Comparison of ENCODE assay signal across 7 mouse cellular contexts in genomic region chrX:70514413-70514812, GRCm38 (mm10). TPM values are rescaled to one million over a fixed set of nuclear protein-coding genes. Genes with fewer than 3 reads are reported as not detected.
DNase-seq lines count a peak whose midpoint lies in the region; ATAC-seq and TF ChIP-seq lines count a peak whose summit lies in the region.
"Not testable (repeated sequence)": the region's sequence is repeated elsewhere in the genome, so short reads cannot be mapped to it uniquely, and the experiment has no call there.

No protein-coding gene starts in this region.

- not testable (repeated sequence) for H3K9ac ChIP-seq in lung, embryonic 14.5 days

- not testable (repeated sequence) for H3K4me2 ChIP-seq in lung, embryonic 14.5 days

- not testable (repeated sequence) for H3K27me3 ChIP-seq in lung, embryonic 14.5 days (ENCODE audit: insufficient read depth, low read length)

- not testable (repeated sequence) for H3K9me3 ChIP-seq in lung, embryonic 14.5 days (ENCODE audit: low read depth, low read length)

- peak; percentile 50; the same call in 1 of the 2 replicates for ATAC-seq in common myeloid progenitor, adult 5-6 weeks (replicated peaks; ENCODE audit: low read depth, poor library complexity, severe bottlenecking)
- ATAC-seq in granulocyte monocyte progenitor cell, adult 5-6 weeks (replicated peaks; ENCODE audit: poor library complexity, severe bottlenecking): peak; percentile 86
- peak; percentile 17 to 37; a peak in 1 of 4 replicates for ATAC-seq in hematopoietic stem cell, adult 5-6 weeks (replicated peaks in 1 of 2; ENCODE audit: insufficient read depth in 1 of 2, low FRiP score in 2 of 2, low TSS enrichment in 1 of 2, low read depth in 1 of 2, poor library complexity in 2 of 2, severe bottlenecking in 2 of 2)
- not testable (repeated sequence) for ATAC-seq in lung, embryonic 14.5 days (ENCODE audit: insufficient read depth)
- ATAC-seq in megakaryocyte, adult 5-6 weeks (ENCODE audit: poor library complexity, severe bottlenecking): peak; percentile 70
- peak; percentile 79 for ATAC-seq in megakaryocyte progenitor cell, adult 5-6 weeks (replicated peaks; ENCODE audit: poor library complexity)

- not testable (repeated sequence) for TF ChIP-seq CTCF in lung, embryonic 14.5 days (IDR thresholded peaks at IDR 0.05; ENCODE audit: low read depth)

- 62% methylated on average over 3 of the region's 3 CpGs for WGBS in lung, embryonic 14.5 days

- not testable (repeated sequence) for H3K4me1 ChIP-seq in lung, embryonic 14.5 days (ENCODE audit: insufficient read depth)

- not testable (repeated sequence) for H3K27ac ChIP-seq in lung, embryonic 14.5 days (ENCODE audit: low read depth)

- H3K36me3 ChIP-seq in lung, embryonic 14.5 days (ENCODE audit: insufficient read depth): not testable (repeated sequence)

- H3K4me3 ChIP-seq in lung, embryonic 14.5 days (ENCODE audit: low read depth, low read length): not testable (repeated sequence)

- peak; percentile 0 for DNase-seq in 416B (ENCODE audit: low read depth)
- peak; percentile 0 for DNase-seq in lung, embryonic 14.5 days

RNA-seq across cellular contexts. Expression of gene Tmem185a, which starts 37.4 kb away (rescaled TPM):
- total RNA-seq in common myeloid progenitor, adult 5-6 weeks (2017): 7.9 and 11.6 TPM in 2 replicates
- 23.1 and 38.9 TPM in 2 replicates for total RNA-seq in granulocyte monocyte progenitor cell, adult 5-6 weeks (2014; fragmentation: Nextera tagmentation)
- 14.6 and 22.0 TPM in 2 replicates for total RNA-seq in granulocyte monocyte progenitor cell, adult 5-6 weeks (2017)
- 6.4 and 9.4 TPM in 2 replicates for total RNA-seq in hematopoietic stem cell, adult 5-6 weeks (2017)
- 36.0 TPM in 2 replicates for polyA plus RNA-seq in lung, embryonic 14.5 days (2014; fragmentation: Nextera tagmentation; extraction: Ambion mirVana)
- total RNA-seq in megakaryocyte, adult 5-6 weeks (2015): 27.6 and 31.3 TPM in 2 replicates
- total RNA-seq in megakaryocyte, adult 5-6 weeks (2017): 7.0 and 8.8 TPM in 2 replicates
- total RNA-seq in megakaryocyte progenitor cell, adult 5-6 weeks (2015): 35.5 and 43.8 TPM in 2 replicates
- 15.1 and 15.9 TPM in 2 replicates for total RNA-seq in megakaryocyte progenitor cell, adult 5-6 weeks (2017)
